Mouse (Mus musculus): ENCODE results near the gene Ubp1. TPM values are rescaled to one million over a fixed set of nuclear protein-coding genes. Genes with fewer than 3 reads are reported as not detected.
"Not testable (repeated sequence)": the region's sequence is repeated elsewhere in the genome, so short reads cannot be mapped to it uniquely, and the experiment has no call there.

The Ubp1 gene
- 14.7 and 15.6 TPM in 2 replicates for polyA plus RNA-seq (2015; fragmentation: Nextera tagmentation; extraction: Ambion mirVana)

GRCm38 (mm10) chr9:113930534-113931374 is at the start of gene Ubp1:
Gene Ubp1, plus strand, starts transcription at chr9:113930934.
- under 1% methylated on average over 52 of the region's 86 CpGs for WGBS
- no peak for TF ChIP-seq CTCF (IDR thresholded peaks at IDR 0.05; ENCODE audit: low read depth)
- Histone ChIP-seq H3K4me3 (ENCODE audit: low read depth, low read length) (peak within 1 kb of the TSS; percentile 88), H3K27me3 (replicated peaks; ENCODE audit: control insufficient read depth, insufficient read depth, low read length) (no peaks in the 10 kb centered on the region), H3K9me3 (ENCODE audit: control insufficient read depth) (no peaks in the 10 kb centered on the region), H3K4me2 (replicated peaks; ENCODE audit: low read depth) (peak within 1 kb of the TSS; percentile 93), H3K27ac (ENCODE audit: low read depth, low read length) (peak within 1 kb of the TSS; percentile 91), H3K4me1 (replicated peaks; ENCODE audit: control insufficient read depth, insufficient read depth, low read length) (peaks cover 6% of the 10 kb centered on the region), H3K36me3 (ENCODE audit: control insufficient read depth, insufficient read depth) (no peaks in the 10 kb centered on the region), H3K9ac (ENCODE audit: low read depth, low read length) (peak within 1 kb of the TSS; percentile 94)
- ATAC-seq = peak; percentile 99

- no peak overlapping the region for H3K9ac ChIP-seq (ENCODE audit: low read depth, low read length)
- H3K36me3 ChIP-seq (ENCODE audit: control insufficient read depth, insufficient read depth) = peaks cover 34% of the 10 kb centered on the region
- H3K27me3 ChIP-seq (replicated peaks; ENCODE audit: control insufficient read depth, insufficient read depth, low read length) = no peaks in the 10 kb centered on the region
- no peaks in the 10 kb centered on the region for H3K9me3 ChIP-seq (ENCODE audit: control insufficient read depth)
- H3K27ac ChIP-seq (ENCODE audit: low read depth, low read length) = no peak overlapping the region
- H3K4me1 ChIP-seq (replicated peaks; ENCODE audit: control insufficient read depth, insufficient read depth, low read length) = no peaks in the 10 kb centered on the region
- no peak for TF ChIP-seq CTCF (IDR thresholded peaks at IDR 0.05; ENCODE audit: low read depth)
- no peak overlapping the region for H3K4me3 ChIP-seq (ENCODE audit: low read depth, low read length)
- WGBS = 91% methylated on average over 3 of the region's 3 CpGs
- no peak overlapping the region for H3K4me2 ChIP-seq (replicated peaks; ENCODE audit: low read depth)
- ATAC-seq = no peak
Measured at GRCm38 (mm10) chr9:113894903-113895302, 35.8 kb upstream of the Ubp1 start.

- H3K27ac ChIP-seq (ENCODE audit: low read depth, low read length) = no peak overlapping the region
- no peak for TF ChIP-seq CTCF (IDR thresholded peaks at IDR 0.05; ENCODE audit: low read depth)
- ATAC-seq = no peak; the same call in 1 of the 2 replicates
Measured at GRCm38 (mm10) chr9:113903136-113903535, 27.6 kb upstream of the Ubp1 start.

GRCm38 (mm10) chr9:113904315-113904714 is 26.4 kb upstream of the Ubp1 start:
- TF ChIP-seq CTCF (IDR thresholded peaks at IDR 0.05; ENCODE audit: low read depth) = peak; percentile 42
- over 99% methylated on average over 6 of the region's 6 CpGs for WGBS
- not testable (repeated sequence) for H3K27me3 ChIP-seq (replicated peaks; ENCODE audit: control insufficient read depth, insufficient read depth, low read length); H3K9ac ChIP-seq (ENCODE audit: low read depth, low read length); H3K4me3 ChIP-seq (ENCODE audit: low read depth, low read length); H3K4me2 ChIP-seq (replicated peaks; ENCODE audit: low read depth); H3K27ac ChIP-seq (ENCODE audit: low read depth, low read length); H3K9me3 ChIP-seq (ENCODE audit: control insufficient read depth); ATAC-seq; H3K4me1 ChIP-seq (replicated peaks; ENCODE audit: control insufficient read depth, insufficient read depth, low read length)
- peaks cover 46% of the 10 kb centered on the region for H3K36me3 ChIP-seq (ENCODE audit: control insufficient read depth, insufficient read depth)

More at GRCm38 (mm10) chr9:113903136-113903535, 27.6 kb upstream of the Ubp1 start:
- H3K27me3 ChIP-seq (replicated peaks; ENCODE audit: control insufficient read depth, insufficient read depth, low read length) = no peaks in the 10 kb centered on the region
- peaks cover 41% of the 10 kb centered on the region for H3K36me3 ChIP-seq (ENCODE audit: control insufficient read depth, insufficient read depth)
- no peak overlapping the region for H3K4me2 ChIP-seq (replicated peaks; ENCODE audit: low read depth)
- H3K4me3 ChIP-seq (ENCODE audit: low read depth, low read length) = no peak overlapping the region
- WGBS = 61% methylated on average over 4 of the region's 4 CpGs
- no peak overlapping the region for H3K9ac ChIP-seq (ENCODE audit: low read depth, low read length)
- no peaks in the 10 kb centered on the region for H3K4me1 ChIP-seq (replicated peaks; ENCODE audit: control insufficient read depth, insufficient read depth, low read length)
- H3K9me3 ChIP-seq (ENCODE audit: control insufficient read depth) = no peaks in the 10 kb centered on the region

- no peaks in the 10 kb centered on the region for H3K4me1 ChIP-seq (replicated peaks; ENCODE audit: control insufficient read depth, insufficient read depth, low read length)
- no peaks in the 10 kb centered on the region for H3K27me3 ChIP-seq (replicated peaks; ENCODE audit: control insufficient read depth, insufficient read depth, low read length)
- 93% methylated on average over 5 of the region's 5 CpGs for WGBS
- no peak overlapping the region for H3K9ac ChIP-seq (ENCODE audit: low read depth, low read length)
- H3K4me3 ChIP-seq (ENCODE audit: low read depth, low read length) = no peak overlapping the region
- H3K27ac ChIP-seq (ENCODE audit: low read depth, low read length) = no peak overlapping the region; the same call in 1 of the 2 replicates
- peaks cover 43% of the 10 kb centered on the region; the same call in 1 of the 2 replicates for H3K36me3 ChIP-seq (ENCODE audit: control insufficient read depth, insufficient read depth)
- no peaks in the 10 kb centered on the region for H3K9me3 ChIP-seq (ENCODE audit: control insufficient read depth)
- no peak for ATAC-seq
- no peak for TF ChIP-seq CTCF (IDR thresholded peaks at IDR 0.05; ENCODE audit: low read depth)
- H3K4me2 ChIP-seq (replicated peaks; ENCODE audit: low read depth) = no peak overlapping the region
Measured at GRCm38 (mm10) chr9:113915789-113916188, 14.9 kb upstream of the Ubp1 start.

- no peak overlapping the region for H3K9ac ChIP-seq (ENCODE audit: low read depth, low read length)
- H3K27me3 ChIP-seq (replicated peaks; ENCODE audit: control insufficient read depth, insufficient read depth, low read length) = no peaks in the 10 kb centered on the region
- H3K4me2 ChIP-seq (replicated peaks; ENCODE audit: low read depth) = no peak overlapping the region
- H3K4me1 ChIP-seq (replicated peaks; ENCODE audit: control insufficient read depth, insufficient read depth, low read length) = no peaks in the 10 kb centered on the region
- H3K4me3 ChIP-seq (ENCODE audit: low read depth, low read length) = no peak overlapping the region
- H3K27ac ChIP-seq (ENCODE audit: low read depth, low read length) = no peak overlapping the region
- ATAC-seq = no peak
- peaks cover 10% of the 10 kb centered on the region; the same call in 1 of the 2 replicates for H3K36me3 ChIP-seq (ENCODE audit: control insufficient read depth, insufficient read depth)
- no peaks in the 10 kb centered on the region for H3K9me3 ChIP-seq (ENCODE audit: control insufficient read depth)
- no peak for TF ChIP-seq CTCF (IDR thresholded peaks at IDR 0.05; ENCODE audit: low read depth)
- 68% methylated on average over 5 of the region's 5 CpGs for WGBS
Measured at GRCm38 (mm10) chr9:113922677-113923076, 8.1 kb upstream of the Ubp1 start.

Data from intestine, postnatal 0 days (tissue).